Mouse (Mus musculus) neural tube, embryonic 12.5 days (tissue): ENCODE data around the gene Rusc1. TPM values are rescaled to one million over a fixed set of nuclear protein-coding genes. Genes with fewer than 3 reads are reported as not detected.
"Not testable (repeated sequence)": the region's sequence is repeated elsewhere in the genome, so short reads cannot be mapped to it uniquely, and the experiment has no call there.

Source experiments
- ATAC-seq: fragments of 200-750 bp; cut with Nextera tagmentation; 2 replicates; pipeline ENCODE4 v1.8.0; 2017; ENCODE audit warnings: low read depth, mild to moderate bottlenecking, moderate TSS enrichment, moderate library complexity; ENCODE audit not compliant: low FRiP score
- H3K27ac ChIP-seq: fragments of 300-500 bp; sonication (generic); 2 replicates; pipeline ENCODE4 v1.5.1; 2016
- H3K27me3 ChIP-seq: fragments of 300-500 bp; sonication (generic); replicated peaks from 2 replicates; pipeline ENCODE4 v1.6.1; 2016; ENCODE audit warnings: mild to moderate bottlenecking
- H3K36me3 ChIP-seq: fragments of 300-500 bp; sonication (generic); 2 replicates; pipeline ENCODE4 v1.6.1; 2016; ENCODE audit warnings: mild to moderate bottlenecking
- H3K4me1 ChIP-seq: fragments of 300-500 bp; sonication (generic); 2 replicates; pipeline ENCODE4 v1.6.1; 2016
- H3K4me2 ChIP-seq: fragments of 300-500 bp; sonication (generic); replicated peaks from 2 replicates; pipeline ENCODE4 v1.6.1; 2016; ENCODE audit warnings: mild to moderate bottlenecking
- H3K4me3 ChIP-seq: fragments of 300-500 bp; sonication (generic); 2 replicates; pipeline ENCODE4 v1.5.1; 2016
- H3K9ac ChIP-seq: fragments of 300-500 bp; sonication (generic); 2 replicates; pipeline ENCODE4 v1.6.1; 2016; ENCODE audit warnings: mild to moderate bottlenecking
- H3K9me3 ChIP-seq: fragments of 300-500 bp; sonication (generic); 2 replicates; pipeline ENCODE4 v1.6.1; 2016; ENCODE audit warnings: mild to moderate bottlenecking
- WGBS: fragments of 180-500 bp; shearing (Covaris S2); methylation state at CpG from one replicate; pipeline ENCODE4 v1.1.7; 2016; 5-methylcytosine and 5-hydroxymethylcytosine counted together
- polyA plus RNA-seq: library from polyadenylated mRNA; unstranded; fragments of >200 nt; fragmentation: Nextera tagmentation; extraction: Ambion mirVana; gene quantifications from 2 replicates; pipeline ENCODE4 v1.2.1, GENCODE M21; 2016

Rusc1 gene
- polyA plus RNA-seq, 1 experiment from 2014 or later = 78.8 TPM

- Histone ChIP-seq H3K4me2 (peak overlapping the region; percentile 97), H3K9ac (peak overlapping the region; percentile 78), H3K36me3 (peaks cover 42% of the 10 kb centered on the region), H3K27me3 (peaks cover 13% of the 10 kb centered on the region), H3K9me3 (no peaks in the 10 kb centered on the region), H3K4me1 (peaks cover 47% of the 10 kb centered on the region), H3K27ac (peak overlapping the region; percentile 50; the same call in 1 of the 2 replicates), H3K4me3 (peak overlapping the region; percentile 65)
- ATAC-seq = peak; percentile 55
- WGBS = under 1% methylated on average over 72 of the region's 74 CpGs
Measured at GRCm38 (mm10) chr3:89090694-89091655, 2.1 kb downstream of the Rusc1 start.

- under 1% methylated on average over 40 of the region's 40 CpGs for WGBS
Measured at GRCm38 (mm10) chr3:89089882-89090591, 3.1 kb downstream of the Rusc1 start.

GRCm38 (mm10) chr3:89088974-89089373 lies 4.1 kb downstream of the Rusc1 start:
- H3K9ac ChIP-seq = peak overlapping the region; percentile 78; the same call in 1 of the 2 replicates

More at GRCm38 (mm10) chr3:89089882-89090591, 3.1 kb downstream of the Rusc1 start:
- Histone ChIP-seq H3K4me3 (peak overlapping the region; percentile 65), H3K9me3 (no peaks in the 10 kb centered on the region), H3K36me3 (peaks cover 40% of the 10 kb centered on the region), H3K4me2 (peak overlapping the region; percentile 97), H3K9ac (peak overlapping the region; percentile 78), H3K4me1 (peaks cover 47% of the 10 kb centered on the region), H3K27ac (peak overlapping the region; percentile 50; the same call in 1 of the 2 replicates), H3K27me3 (peaks cover 13% of the 10 kb centered on the region)
- peak; percentile 54 for ATAC-seq

GRCm38 (mm10) chr3:89087338-89088110 lies 5.6 kb downstream of the Rusc1 start:
- no peak for ATAC-seq
- Histone ChIP-seq H3K4me2 (peak overlapping the region; percentile 31; the same call in 1 of the 2 replicates), H3K4me1 (peaks cover 36% of the 10 kb centered on the region), H3K9ac (no peak overlapping the region; the same call in 1 of the 2 replicates), H3K4me3 (no peak overlapping the region), H3K27me3 (peaks cover 13% of the 10 kb centered on the region), H3K36me3 (peaks cover 40% of the 10 kb centered on the region), H3K27ac (no peak overlapping the region), H3K9me3 (no peaks in the 10 kb centered on the region)
- 40% methylated on average over 21 of the region's 21 CpGs for WGBS

More at GRCm38 (mm10) chr3:89088974-89089373, 4.1 kb downstream of the Rusc1 start:
- Histone ChIP-seq H3K4me1 (peaks cover 46% of the 10 kb centered on the region), H3K27ac (no peak overlapping the region), H3K36me3 (peaks cover 40% of the 10 kb centered on the region), H3K9me3 (no peaks in the 10 kb centered on the region), H3K4me2 (peak overlapping the region; percentile 97), H3K4me3 (0 out of 2 replicates have a peak overlapping the region, but pooled peaks have one; percentile 1), H3K27me3 (peaks cover 13% of the 10 kb centered on the region)
- 59% methylated on average over 14 of the region's 14 CpGs for WGBS
- ATAC-seq = no peak

- H3K4me3 ChIP-seq = no peak overlapping the region
- no peak overlapping the region for H3K27ac ChIP-seq
- peaks cover 48% of the 10 kb centered on the region for H3K36me3 ChIP-seq
- ATAC-seq = no peak
- WGBS = 86% methylated on average over 12 of the region's 12 CpGs
- no peak overlapping the region for H3K9ac ChIP-seq
- peaks cover 13% of the 10 kb centered on the region for H3K27me3 ChIP-seq
- no peaks in the 10 kb centered on the region for H3K9me3 ChIP-seq
- H3K4me1 ChIP-seq = peaks cover 13% of the 10 kb centered on the region; the same call in 1 of the 2 replicates
- no peak overlapping the region for H3K4me2 ChIP-seq
Measured at GRCm38 (mm10) chr3:89084654-89085190, 8.4 kb downstream of the Rusc1 start.

- no peak overlapping the region for H3K4me2 ChIP-seq
- no peaks in the 10 kb centered on the region for H3K9me3 ChIP-seq
- no peak overlapping the region for H3K4me3 ChIP-seq
- 0 out of 2 replicates have a peak, but pooled peaks cover 8% of the 10 kb centered on the region for H3K4me1 ChIP-seq
- H3K9ac ChIP-seq = no peak overlapping the region
- 85% methylated on average over 2 of the region's 2 CpGs for WGBS
- ATAC-seq = no peak
- peaks cover 13% of the 10 kb centered on the region for H3K27me3 ChIP-seq
- H3K36me3 ChIP-seq = peaks cover 53% of the 10 kb centered on the region
- no peak overlapping the region for H3K27ac ChIP-seq
Measured at GRCm38 (mm10) chr3:89084133-89084532, 9.0 kb downstream of the Rusc1 start.

- not testable (repeated sequence) for H3K4me2 ChIP-seq, H3K4me3 ChIP-seq, H3K27ac ChIP-seq, H3K27me3 ChIP-seq, H3K9ac ChIP-seq, ATAC-seq, H3K9me3 ChIP-seq, H3K4me1 ChIP-seq
- peaks cover 48% of the 10 kb centered on the region for H3K36me3 ChIP-seq
Measured at GRCm38 (mm10) chr3:89082287-89082686, 10.8 kb downstream of the Rusc1 start.

GRCm38 (mm10) chr3:89077383-89077782 lies 15.7 kb downstream of the Rusc1 start:
- ATAC-seq = no peak
- Histone ChIP-seq H3K27ac (no peak overlapping the region), H3K4me2 (no peak overlapping the region), H3K4me3 (no peak overlapping the region), H3K4me1 (no peaks in the 10 kb centered on the region), H3K9ac (no peak overlapping the region), H3K9me3 (no peaks in the 10 kb centered on the region), H3K27me3 (no peaks in the 10 kb centered on the region), H3K36me3 (peaks cover 70% of the 10 kb centered on the region)
- WGBS = 94% methylated on average over 9 of the region's 9 CpGs

- no peak overlapping the region for H3K4me3 ChIP-seq
- H3K4me1 ChIP-seq = no peaks in the 10 kb centered on the region
- H3K9ac ChIP-seq = no peak overlapping the region
- H3K9me3 ChIP-seq = no peaks in the 10 kb centered on the region
- ATAC-seq = no peak
- H3K27me3 ChIP-seq = no peaks in the 10 kb centered on the region
- H3K27ac ChIP-seq = no peak overlapping the region
- H3K36me3 ChIP-seq = peaks cover 88% of the 10 kb centered on the region
- no peak overlapping the region for H3K4me2 ChIP-seq
Measured at GRCm38 (mm10) chr3:89067265-89067664, 25.8 kb downstream of the Rusc1 start.

- Histone ChIP-seq H3K27ac (no peak overlapping the region), H3K4me3 (no peak overlapping the region), H3K4me1 (no peaks in the 10 kb centered on the region), H3K9ac (no peak overlapping the region), H3K9me3 (no peaks in the 10 kb centered on the region), H3K36me3 (peaks cover 76% of the 10 kb centered on the region), H3K27me3 (no peaks in the 10 kb centered on the region), H3K4me2 (no peak overlapping the region)
- WGBS = 50% methylated on average over 3 of the region's 3 CpGs
- no peak for ATAC-seq
Measured at GRCm38 (mm10) chr3:89061696-89062095, 31.4 kb downstream of the Rusc1 start.

GRCm38 (mm10) chr3:89058783-89059182 lies 34.3 kb downstream of the Rusc1 start:
- WGBS = 86% methylated on average over 3 of the region's 3 CpGs
- Histone ChIP-seq H3K9me3 (no peaks in the 10 kb centered on the region), H3K36me3 (peaks cover 74% of the 10 kb centered on the region), H3K27me3 (no peaks in the 10 kb centered on the region), H3K9ac (no peak overlapping the region), H3K4me1 (no peaks in the 10 kb centered on the region), H3K4me2 (no peak overlapping the region), H3K27ac (no peak overlapping the region), H3K4me3 (no peak overlapping the region)
- no peak for ATAC-seq
